Mouse (Mus musculus): ENCODE data around the gene Lacc1. TPM values are rescaled to one million over a fixed set of nuclear protein-coding genes. Genes with fewer than 3 reads are reported as not detected.
A peak's percentile ranks its signal among the peaks of the same experiment; 100 is the strongest.

The Lacc1 gene
- polyA plus RNA-seq, 1 experiment from 2014 or later: 8.1 TPM

- WGBS: 80% methylated on average over 8 of the region's 8 CpGs
These were observed 1.7 kb downstream of the Lacc1 start for GRCm38 (mm10) chr14:77034970-77035369.

DNA sequence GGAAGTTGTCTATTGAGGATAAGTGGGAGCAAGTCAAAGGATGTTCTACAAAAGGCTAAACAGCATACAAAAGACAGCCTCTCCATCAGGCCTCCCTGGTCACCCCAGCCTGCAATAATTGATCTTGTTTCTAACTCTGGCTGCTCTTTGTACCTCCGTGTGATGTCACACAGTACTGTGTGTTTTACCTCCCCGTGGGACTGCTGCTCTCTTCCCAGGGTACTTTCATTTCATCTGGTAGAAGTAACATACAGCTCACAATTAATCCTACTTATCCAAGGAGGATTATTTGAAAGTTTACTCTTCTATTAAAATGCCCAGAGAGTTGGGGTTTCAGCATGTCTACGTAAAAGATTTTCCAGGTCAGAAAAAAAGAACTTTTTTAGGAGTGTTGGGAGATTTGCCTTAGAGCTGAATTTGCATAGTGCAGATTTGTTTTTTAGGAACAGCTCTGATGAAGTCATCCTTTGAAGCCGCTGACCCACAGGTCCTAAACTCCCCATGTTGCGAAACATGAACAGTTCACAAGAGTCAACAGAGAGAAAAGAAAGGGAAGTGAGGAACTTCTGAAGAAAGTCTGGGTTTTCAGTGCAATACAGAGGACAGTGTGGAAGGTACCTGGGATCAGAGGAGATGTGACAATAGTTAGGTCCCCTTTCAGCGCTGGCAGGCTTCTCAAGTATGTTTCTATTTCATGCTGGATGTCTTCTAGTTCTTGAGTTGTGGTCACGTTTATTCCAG lies 2.4 kb downstream of the Lacc1 start:
- 0 out of 2 replicates have a peak, but pooled peaks cover 5% of the 10 kb centered on the region for H3K4me1 ChIP-seq (replicated peaks; ENCODE audit: control insufficient read depth, insufficient read depth, low read length)
- H3K36me3 ChIP-seq (ENCODE audit: control insufficient read depth, insufficient read depth): peaks cover 4% of the 10 kb centered on the region
- 53% methylated on average over 7 of the region's 7 CpGs for WGBS
- H3K4me2 ChIP-seq (replicated peaks; ENCODE audit: low read depth): no peak overlapping the region
- H3K27me3 ChIP-seq (replicated peaks; ENCODE audit: control insufficient read depth, insufficient read depth, low read length): no peaks in the 10 kb centered on the region
- no peak overlapping the region for H3K4me3 ChIP-seq (ENCODE audit: low read depth, low read length)
- H3K27ac ChIP-seq (ENCODE audit: low read depth, low read length): no peak overlapping the region
- TF ChIP-seq CTCF (IDR thresholded peaks at IDR 0.05; ENCODE audit: low read depth): no peak
- H3K9me3 ChIP-seq (ENCODE audit: control insufficient read depth): no peaks in the 10 kb centered on the region
- H3K9ac ChIP-seq (ENCODE audit: low read depth, low read length): no peak overlapping the region
- ATAC-seq: no peak; the same call in 1 of the 2 replicates

More at GRCm38 (mm10) chr14:77034970-77035369, 1.7 kb downstream of the Lacc1 start:
- Histone ChIP-seq H3K4me2 (replicated peaks; ENCODE audit: low read depth) (no peak overlapping the region), H3K27ac (ENCODE audit: low read depth, low read length) (no peak overlapping the region), H3K9ac (ENCODE audit: low read depth, low read length) (no peak overlapping the region), H3K9me3 (ENCODE audit: control insufficient read depth) (no peaks in the 10 kb centered on the region), H3K4me3 (ENCODE audit: low read depth, low read length) (no peak overlapping the region), H3K27me3 (replicated peaks; ENCODE audit: control insufficient read depth, insufficient read depth, low read length) (no peaks in the 10 kb centered on the region), H3K36me3 (ENCODE audit: control insufficient read depth, insufficient read depth) (no peaks in the 10 kb centered on the region; the same call in 1 of the 2 replicates), H3K4me1 (replicated peaks; ENCODE audit: control insufficient read depth, insufficient read depth, low read length) (0 out of 2 replicates have a peak, but pooled peaks cover 5% of the 10 kb centered on the region)
- no peak for ATAC-seq
- no peak for TF ChIP-seq CTCF (IDR thresholded peaks at IDR 0.05; ENCODE audit: low read depth)

DNA sequence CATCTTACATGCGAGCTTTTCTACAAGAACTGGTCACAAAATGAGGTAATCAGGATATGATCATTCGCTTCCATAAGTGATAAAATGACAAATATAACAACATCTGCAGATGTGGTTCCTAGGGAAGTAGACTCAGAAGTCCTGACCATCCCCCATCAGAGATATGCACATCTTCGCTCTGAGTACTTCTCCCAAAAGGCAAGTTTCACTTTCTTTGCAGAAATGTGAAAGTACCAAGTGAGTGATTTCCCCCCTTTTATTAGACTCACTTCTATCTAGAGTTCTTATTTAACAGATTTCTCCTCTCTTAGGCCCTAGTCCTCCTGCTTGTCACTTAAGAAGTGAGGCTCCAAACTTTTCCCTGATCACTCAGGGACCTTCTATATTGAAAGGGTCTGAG lies 3.3 kb downstream of the Lacc1 start:
- 0 out of 2 replicates have a peak, but pooled peaks cover 5% of the 10 kb centered on the region for H3K4me1 ChIP-seq (replicated peaks; ENCODE audit: control insufficient read depth, insufficient read depth, low read length)
- no peak overlapping the region for H3K4me3 ChIP-seq (ENCODE audit: low read depth, low read length)
- no peak for TF ChIP-seq CTCF (IDR thresholded peaks at IDR 0.05; ENCODE audit: low read depth)
- H3K27me3 ChIP-seq (replicated peaks; ENCODE audit: control insufficient read depth, insufficient read depth, low read length): no peaks in the 10 kb centered on the region
- 90% methylated on average over 3 of the region's 3 CpGs for WGBS
- H3K9me3 ChIP-seq (ENCODE audit: control insufficient read depth): no peaks in the 10 kb centered on the region
- peaks cover 6% of the 10 kb centered on the region for H3K36me3 ChIP-seq (ENCODE audit: control insufficient read depth, insufficient read depth)
- H3K9ac ChIP-seq (ENCODE audit: low read depth, low read length): no peak overlapping the region
- no peak overlapping the region for H3K27ac ChIP-seq (ENCODE audit: low read depth, low read length)
- no peak overlapping the region for H3K4me2 ChIP-seq (replicated peaks; ENCODE audit: low read depth)
- ATAC-seq: no peak

DNA sequence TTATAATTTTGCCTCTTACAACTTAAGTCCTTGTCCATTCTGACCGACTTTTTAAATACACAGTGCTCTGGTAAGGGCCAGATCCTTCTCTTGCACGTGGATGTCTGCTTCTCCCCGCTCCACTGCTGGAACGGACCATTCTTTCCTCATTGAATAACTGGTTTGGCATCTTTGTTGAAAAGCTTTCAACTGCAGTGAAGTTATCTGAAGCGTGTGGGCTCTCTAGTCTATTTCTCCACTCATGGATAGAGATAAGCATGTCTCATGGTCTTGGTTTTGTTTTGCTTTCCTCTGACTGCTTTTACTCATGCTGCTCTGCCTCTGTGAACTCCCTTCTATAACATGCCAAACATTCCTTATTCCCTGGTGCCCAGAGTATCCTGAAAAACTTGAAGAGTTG lies 4.3 kb downstream of the Lacc1 start:
- H3K4me1 ChIP-seq (replicated peaks; ENCODE audit: control insufficient read depth, insufficient read depth, low read length): no peaks in the 10 kb centered on the region
- 71% methylated on average over 5 of the region's 5 CpGs for WGBS
- no peak overlapping the region for H3K9ac ChIP-seq (ENCODE audit: low read depth, low read length)
- TF ChIP-seq CTCF (IDR thresholded peaks at IDR 0.05; ENCODE audit: low read depth): no peak
- no peaks in the 10 kb centered on the region for H3K9me3 ChIP-seq (ENCODE audit: control insufficient read depth)
- no peak overlapping the region for H3K4me2 ChIP-seq (replicated peaks; ENCODE audit: low read depth)
- H3K4me3 ChIP-seq (ENCODE audit: low read depth, low read length): no peak overlapping the region
- ATAC-seq: no peak
- H3K27ac ChIP-seq (ENCODE audit: low read depth, low read length): no peak overlapping the region
- peaks cover 6% of the 10 kb centered on the region for H3K36me3 ChIP-seq (ENCODE audit: control insufficient read depth, insufficient read depth)
- no peaks in the 10 kb centered on the region for H3K27me3 ChIP-seq (replicated peaks; ENCODE audit: control insufficient read depth, insufficient read depth, low read length)

GRCm38 (mm10) chr14:77030808-77031207 lies 5.9 kb downstream of the Lacc1 start:
- no peak overlapping the region for H3K4me2 ChIP-seq (replicated peaks; ENCODE audit: low read depth)

DNA sequence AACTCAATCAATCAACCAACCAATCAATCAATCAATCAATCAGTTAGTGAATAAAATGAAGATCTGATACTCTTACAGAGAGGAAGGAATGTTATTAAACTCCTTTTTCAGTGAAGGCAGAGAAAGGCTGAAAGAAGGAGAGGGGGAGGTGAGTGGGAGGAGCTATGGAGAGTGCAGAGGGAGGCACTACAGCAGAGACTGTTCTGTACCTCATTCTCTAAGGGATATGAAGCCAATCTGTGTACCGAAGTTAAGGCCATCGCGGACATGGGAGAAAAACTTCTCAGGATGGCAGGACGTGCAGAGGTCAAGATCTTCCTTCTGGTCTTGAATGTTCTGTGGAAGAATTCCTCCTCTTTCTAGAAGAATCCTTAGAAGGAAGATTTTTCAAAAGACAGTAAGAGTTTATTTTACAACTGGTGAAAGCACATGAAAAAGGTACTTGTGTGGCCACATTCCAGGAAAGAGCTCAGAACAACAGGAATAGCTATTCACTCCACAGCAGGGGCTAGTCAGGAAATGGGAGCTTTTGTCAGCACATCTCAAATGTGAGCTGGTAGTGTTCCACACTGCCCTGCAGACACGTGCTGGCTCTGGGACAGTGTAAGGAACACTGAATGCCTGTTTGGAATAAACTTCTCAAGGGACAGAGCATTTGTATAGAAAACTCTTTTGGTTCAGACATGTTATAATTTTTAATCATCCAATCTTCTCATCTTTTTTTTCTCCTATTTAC lies 7.2 kb downstream of the Lacc1 start:
- Histone ChIP-seq H3K27ac (ENCODE audit: low read depth, low read length) (no peak overlapping the region), H3K4me2 (replicated peaks; ENCODE audit: low read depth) (no peak overlapping the region), H3K9ac (ENCODE audit: low read depth, low read length) (no peak overlapping the region), H3K9me3 (ENCODE audit: control insufficient read depth) (no peaks in the 10 kb centered on the region), H3K36me3 (ENCODE audit: control insufficient read depth, insufficient read depth) (peaks cover 6% of the 10 kb centered on the region), H3K4me1 (replicated peaks; ENCODE audit: control insufficient read depth, insufficient read depth, low read length) (no peaks in the 10 kb centered on the region), H3K4me3 (ENCODE audit: low read depth, low read length) (no peak overlapping the region), H3K27me3 (replicated peaks; ENCODE audit: control insufficient read depth, insufficient read depth, low read length) (no peaks in the 10 kb centered on the region)
- no peak for TF ChIP-seq CTCF (IDR thresholded peaks at IDR 0.05; ENCODE audit: low read depth)
- no peak for ATAC-seq
- WGBS: 74% methylated on average over 5 of the region's 5 CpGs

More at GRCm38 (mm10) chr14:77030808-77031207, 5.9 kb downstream of the Lacc1 start:
- TF ChIP-seq CTCF (IDR thresholded peaks at IDR 0.05; ENCODE audit: low read depth): no peak
- Histone ChIP-seq H3K27ac (ENCODE audit: low read depth, low read length) (no peak overlapping the region), H3K4me1 (replicated peaks; ENCODE audit: control insufficient read depth, insufficient read depth, low read length) (no peaks in the 10 kb centered on the region), H3K9me3 (ENCODE audit: control insufficient read depth) (no peaks in the 10 kb centered on the region), H3K36me3 (ENCODE audit: control insufficient read depth, insufficient read depth) (peaks cover 6% of the 10 kb centered on the region), H3K4me3 (ENCODE audit: low read depth, low read length) (no peak overlapping the region), H3K27me3 (replicated peaks; ENCODE audit: control insufficient read depth, insufficient read depth, low read length) (no peaks in the 10 kb centered on the region), H3K9ac (ENCODE audit: low read depth, low read length) (no peak overlapping the region)
- peak; percentile 63 for ATAC-seq
- 48% methylated on average over 5 of the region's 5 CpGs for WGBS

All from intestine, postnatal 0 days (tissue).